Mouse (Mus musculus): Measurements from ENCODE around the gene Sv2c.

Gene Sv2c

DNA sequence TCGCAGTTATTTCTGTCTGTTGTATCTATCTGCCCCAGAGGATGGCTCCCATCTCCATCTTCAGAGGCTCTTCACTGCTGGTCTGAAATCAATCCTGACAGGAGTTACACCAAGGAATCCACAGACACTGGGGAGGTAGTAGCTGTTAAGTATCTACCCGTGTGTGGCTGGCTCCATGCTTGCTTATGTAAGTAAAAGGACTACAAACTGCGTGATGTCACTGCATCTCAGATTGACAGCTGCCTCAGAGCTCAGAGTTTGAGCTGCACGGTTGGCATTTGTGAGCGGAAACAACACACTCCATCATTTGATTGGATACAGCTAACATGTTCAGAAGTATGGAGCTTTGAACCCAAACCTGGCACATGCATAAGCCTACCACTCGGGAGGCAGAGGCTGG, 187.8 kb downstream of the Sv2c start:
- ATAC-seq (ENCODE audit: low TSS enrichment), result no peak

DNA sequence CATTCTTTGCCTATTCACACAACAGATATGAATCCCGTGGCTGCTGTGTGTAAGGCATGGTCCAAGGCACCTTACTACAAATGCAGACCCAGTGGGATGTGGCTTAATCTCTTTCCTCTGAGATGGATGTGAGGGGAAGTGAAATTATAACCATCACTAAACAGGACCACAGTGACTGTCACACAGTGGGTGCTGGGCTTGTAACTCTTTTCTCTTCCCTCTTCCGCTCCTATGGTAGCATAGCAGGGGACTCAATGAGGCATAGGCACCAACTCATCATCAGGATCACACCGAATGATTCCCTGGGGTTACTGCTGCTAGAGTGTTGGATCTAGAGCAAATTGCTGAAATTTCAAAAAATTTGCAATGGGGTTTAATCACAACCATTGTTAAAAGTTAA, 188.5 kb downstream of the Sv2c start:
- no peak for ATAC-seq (ENCODE audit: low TSS enrichment)

DNA sequence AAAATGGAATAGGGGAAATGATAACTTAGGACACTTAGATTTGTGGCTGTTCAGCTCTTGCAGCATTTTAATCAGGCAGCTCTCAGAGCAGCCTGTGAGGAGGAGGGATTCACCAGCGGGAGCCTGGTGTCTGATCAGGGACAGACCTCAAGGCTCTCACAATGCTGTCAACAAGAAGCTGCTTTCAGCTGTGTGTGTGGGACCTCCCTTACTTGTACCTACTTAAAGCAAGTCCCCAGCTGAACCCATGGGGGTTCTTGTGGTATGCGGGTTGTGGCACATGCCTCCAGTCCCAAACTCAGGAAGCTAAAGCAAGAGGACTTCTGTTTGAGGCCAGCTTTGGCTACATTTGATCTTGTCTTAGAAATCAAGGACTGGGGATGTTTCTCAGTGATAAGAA, 189.8 kb downstream of the Sv2c start:
- peak; percentile 78 for ATAC-seq (ENCODE audit: low TSS enrichment)

DNA sequence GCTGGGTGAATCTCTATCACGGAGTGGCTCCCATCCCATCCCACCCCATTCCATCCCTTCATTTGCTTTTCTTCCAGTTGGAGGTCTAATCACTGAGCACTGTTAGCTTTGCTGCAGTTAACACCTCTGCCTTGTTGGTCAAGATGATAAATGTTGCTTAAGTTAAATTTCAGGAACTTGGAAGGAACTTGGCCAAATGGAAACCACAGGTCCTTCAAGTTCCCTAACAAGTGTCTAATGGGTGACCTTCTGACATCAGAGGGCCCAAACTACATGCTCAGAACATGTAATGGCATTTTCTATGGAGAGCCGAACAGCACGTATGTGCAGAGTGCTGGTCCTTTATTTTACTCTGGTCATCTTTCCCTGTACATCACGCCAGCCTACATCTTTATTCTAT, 190.5 kb downstream of the Sv2c start:
- ATAC-seq (ENCODE audit: low TSS enrichment), result no peak

DNA sequence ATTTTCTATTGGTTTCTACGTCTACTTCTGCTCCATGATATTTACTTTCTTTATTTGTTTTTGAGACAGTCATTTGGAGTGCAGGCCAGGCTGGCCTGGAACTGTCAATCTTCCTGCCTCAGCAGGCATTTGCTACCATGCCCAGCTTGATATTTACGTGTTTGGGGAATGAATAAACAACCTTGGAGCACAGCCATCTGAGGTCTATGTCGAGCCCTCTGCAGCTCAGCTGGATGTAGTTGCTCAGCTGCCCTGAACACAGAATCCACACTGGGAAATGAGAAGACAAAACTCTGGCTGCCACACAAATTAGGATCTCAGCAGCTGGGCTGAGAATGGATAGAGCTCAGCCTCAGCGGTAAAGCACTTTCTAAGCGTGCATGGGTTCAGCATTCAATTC, 191.6 kb downstream of the Sv2c start:
- peak; percentile 31 for ATAC-seq (ENCODE audit: low TSS enrichment)

- no peak for ATAC-seq (ENCODE audit: low TSS enrichment)
Measured at GRCm38 (mm10) chr13:95924201-95924621, 208.2 kb downstream of the Sv2c start.

- no peak for ATAC-seq (ENCODE audit: low TSS enrichment)
Measured at GRCm38 (mm10) chr13:95922626-95923025, 209.8 kb downstream of the Sv2c start.

DNA sequence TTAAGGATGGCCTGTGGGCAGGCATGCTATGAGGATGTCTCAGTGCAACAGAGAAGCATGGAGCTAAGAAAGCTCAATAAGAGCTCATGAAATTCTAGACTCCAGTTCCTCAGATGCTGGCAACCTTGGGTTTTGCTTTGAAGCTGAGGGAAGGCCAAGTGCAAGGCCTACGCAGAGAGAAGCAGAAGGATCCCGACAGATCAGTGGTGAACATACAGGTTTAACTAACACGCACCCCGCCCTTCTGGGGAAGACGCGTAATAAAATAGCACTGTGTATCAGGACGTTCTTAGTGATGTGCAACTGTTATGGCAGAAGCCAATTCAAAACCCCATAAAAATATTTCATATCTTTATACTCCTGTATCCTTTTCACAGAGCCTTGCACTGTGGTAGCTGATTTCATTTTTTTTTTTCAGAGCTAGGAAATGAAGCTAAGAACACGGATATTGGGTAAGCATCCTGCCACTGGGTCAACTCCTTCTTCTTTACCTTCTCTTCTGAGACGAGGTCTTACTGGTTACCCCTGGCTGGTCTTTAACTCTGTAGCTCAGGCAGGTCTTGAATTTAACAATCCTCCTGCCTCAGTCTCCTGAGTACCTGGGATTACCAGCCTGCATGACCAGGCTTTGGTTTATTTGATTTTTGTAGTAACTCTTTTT, 213.6 kb downstream of the Sv2c start:
- ATAC-seq (ENCODE audit: low TSS enrichment), result peak; percentile 57

GRCm38 (mm10) chr13:95913046-95913406, 219.4 kb downstream of the Sv2c start:
- ATAC-seq (ENCODE audit: low TSS enrichment), result no peak

DNA sequence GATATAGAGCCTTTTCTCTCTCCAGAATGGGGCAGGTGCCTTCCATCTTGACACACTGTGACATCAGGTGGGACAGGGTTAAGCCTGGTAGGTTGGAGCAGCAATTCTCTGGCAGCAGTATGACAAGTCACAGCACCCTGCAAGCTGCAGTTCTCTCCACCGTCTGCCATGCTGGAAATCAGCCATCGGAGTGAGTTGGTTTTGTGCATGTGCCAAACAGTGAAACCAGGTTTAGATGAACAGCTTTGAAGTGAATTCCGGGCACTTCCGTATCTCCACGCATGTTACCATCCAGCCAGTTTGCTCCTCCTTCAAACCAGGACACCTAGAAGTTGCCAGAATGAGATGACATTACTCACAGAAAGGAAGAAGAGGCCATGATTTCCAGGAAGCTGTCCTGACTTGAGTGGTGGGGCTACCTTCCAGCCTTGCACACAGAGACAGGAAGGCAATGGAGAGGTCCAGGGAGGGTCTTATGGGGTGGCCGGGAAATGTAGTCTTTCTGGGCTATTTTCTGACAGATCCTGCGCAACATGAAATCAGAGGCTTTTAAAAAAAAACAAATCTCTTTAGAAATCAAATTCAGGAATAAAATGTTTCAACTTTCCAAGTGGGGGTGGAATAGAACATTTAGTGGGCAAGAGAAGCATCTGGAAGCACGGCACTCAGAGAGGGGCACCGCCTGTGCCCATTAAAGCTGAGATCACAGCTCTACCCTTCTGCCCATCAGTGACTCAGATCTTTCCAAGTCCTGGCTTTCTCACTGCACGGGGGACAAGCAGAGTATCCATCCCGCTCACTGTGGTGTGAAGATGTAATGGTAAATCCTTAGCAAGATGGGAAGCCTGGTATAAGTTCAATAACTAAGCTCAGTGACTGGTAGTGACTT, 220.0 kb downstream of the Sv2c start:
- ATAC-seq (ENCODE audit: low TSS enrichment), result peak; percentile 69

DNA sequence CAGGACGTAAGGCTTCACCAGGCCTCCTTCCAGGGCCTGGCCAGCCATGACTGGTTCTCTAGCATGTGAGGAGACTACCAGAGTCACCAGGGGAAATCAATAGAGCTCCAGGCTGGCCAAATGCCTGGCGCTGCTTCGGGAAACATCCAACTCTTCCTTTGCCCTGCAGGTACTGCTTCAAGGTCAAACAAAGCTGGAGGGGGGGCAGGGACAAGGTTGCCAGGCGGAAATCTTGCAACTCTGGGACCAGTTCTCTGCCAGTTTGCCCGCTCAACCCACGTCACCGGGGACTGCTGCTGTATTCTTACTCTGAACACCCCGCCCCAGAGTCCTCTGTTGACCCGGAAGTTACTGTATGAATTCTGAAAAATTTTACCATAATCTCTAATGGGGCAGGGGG, 222.1 kb downstream of the Sv2c start:
- no peak for ATAC-seq (ENCODE audit: low TSS enrichment)

DNA sequence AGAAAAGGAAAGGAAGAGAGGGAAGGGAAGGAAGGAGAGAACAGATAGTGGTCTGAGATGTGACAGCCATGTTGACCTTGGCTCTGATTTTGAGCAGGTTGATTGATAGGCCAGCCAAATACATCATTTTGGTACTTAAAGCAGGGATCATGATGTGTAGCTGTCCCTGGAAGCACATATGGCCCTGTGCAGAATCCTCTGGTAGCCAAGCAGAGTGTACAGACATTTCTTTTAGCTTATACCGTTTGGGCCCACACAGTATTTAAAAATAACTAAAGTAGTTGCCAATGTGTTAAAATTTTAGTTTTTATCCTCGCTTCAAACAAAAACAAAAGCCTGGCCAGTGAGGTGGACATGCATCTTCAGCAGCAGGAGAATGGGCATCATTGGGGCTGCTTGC, 223.1 kb downstream of the Sv2c start:
- ATAC-seq (ENCODE audit: low TSS enrichment), result peak; percentile 66
